Mouse (Mus musculus): Measurements from ENCODE around the gene Olfr889. TPM values are rescaled to one million over a fixed set of nuclear protein-coding genes. Genes with fewer than 3 reads are reported as not detected.

The Olfr889 gene
- polyA plus RNA-seq (2015; fragmentation: Nextera tagmentation; extraction: Ambion mirVana): 0.08 and 0.11 TPM in 2 replicates

GRCm38 (mm10) chr9:38114898-38115297 lies at the start of gene Olfr889:
Olfr889 (plus strand) TSS chr9:38115198.

GRCm38 (mm10) chr9:38083772-38084171 lies 31.2 kb upstream of the Olfr889 start, which contains the start of gene Olfr887:
Olfr887 (plus strand) TSS chr9:38084072.

DNA sequence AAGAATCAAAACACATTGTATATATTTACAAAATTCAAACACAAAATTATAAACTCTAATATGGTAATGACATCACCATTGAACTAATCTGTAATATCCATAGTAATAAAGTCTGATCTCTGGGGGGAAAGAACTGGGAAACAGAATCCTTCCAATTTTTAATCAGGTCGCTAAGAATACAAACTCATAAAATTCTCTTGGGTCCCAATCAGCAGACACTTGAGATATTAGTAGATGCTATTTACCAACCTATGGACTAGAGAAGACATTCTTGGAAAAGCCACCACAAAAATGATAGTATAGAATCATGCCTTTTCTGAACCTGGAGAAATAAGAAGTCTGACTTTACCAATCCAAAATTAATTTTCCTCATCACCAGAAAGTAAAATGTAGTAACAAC lies 7.2 kb upstream of the Olfr889 start, which contains the start of gene Olfr888:
Olfr888 (plus strand) TSS at position 301 of the 400 bp plus-strand sequence.

GRCm38 (mm10) chr9:38142217-38142616 lies 27.2 kb downstream of the Olfr889 start, which contains the start of gene Olfr890:
Olfr890 (plus strand) TSS chr9:38142517.

Other genes starting within 250 kb of the Olfr889 start
- gene Olfr145, start 218.5 kb upstream of the Olfr889 start, polyA plus RNA-seq (2015; fragmentation: Nextera tagmentation; extraction: Ambion mirVana): not detected in 2 replicates
- gene Olfr878, start 197.4 kb upstream of the Olfr889 start, polyA plus RNA-seq (2015; fragmentation: Nextera tagmentation; extraction: Ambion mirVana): not detected in 2 replicates
- not detected in 2 replicates for gene Olfr881, start 123.4 kb upstream of the Olfr889 start, polyA plus RNA-seq (2015; fragmentation: Nextera tagmentation; extraction: Ambion mirVana)
- not detected in 2 replicates for gene Olfr883, start 89.4 kb upstream of the Olfr889 start, polyA plus RNA-seq (2015; fragmentation: Nextera tagmentation; extraction: Ambion mirVana)
- gene Olfr884, start 68.6 kb upstream of the Olfr889 start, polyA plus RNA-seq (2015; fragmentation: Nextera tagmentation; extraction: Ambion mirVana): not detected in 2 replicates
- gene Olfr885, start 53.9 kb upstream of the Olfr889 start, polyA plus RNA-seq (2015; fragmentation: Nextera tagmentation; extraction: Ambion mirVana): not detected in 2 replicates
- not detected in 2 replicates for gene Olfr887, start 31.1 kb upstream of the Olfr889 start, polyA plus RNA-seq (2015; fragmentation: Nextera tagmentation; extraction: Ambion mirVana)
- not detected in 2 replicates for gene Olfr888, start 7.1 kb upstream of the Olfr889 start, polyA plus RNA-seq (2015; fragmentation: Nextera tagmentation; extraction: Ambion mirVana)
- gene Olfr890, start 27.3 kb downstream of the Olfr889 start, polyA plus RNA-seq (2015; fragmentation: Nextera tagmentation; extraction: Ambion mirVana): not detected in 2 replicates
- not detected in 2 replicates for gene Olfr891, start 65.6 kb downstream of the Olfr889 start, polyA plus RNA-seq (2015; fragmentation: Nextera tagmentation; extraction: Ambion mirVana)
- not detected in 2 replicates for gene Olfr893, start 93.2 kb downstream of the Olfr889 start, polyA plus RNA-seq (2015; fragmentation: Nextera tagmentation; extraction: Ambion mirVana)
- gene Olfr894, start 102.9 kb downstream of the Olfr889 start, polyA plus RNA-seq (2015; fragmentation: Nextera tagmentation; extraction: Ambion mirVana): not detected in 2 replicates
- gene Olfr143, start 137.6 kb downstream of the Olfr889 start, polyA plus RNA-seq (2015; fragmentation: Nextera tagmentation; extraction: Ambion mirVana): not detected in 2 replicates
- gene Olfr895, start 152.7 kb downstream of the Olfr889 start, polyA plus RNA-seq (2015; fragmentation: Nextera tagmentation; extraction: Ambion mirVana): not detected in 2 replicates
- gene Olfr896-ps1, start 175.9 kb downstream of the Olfr889 start, polyA plus RNA-seq (2015; fragmentation: Nextera tagmentation; extraction: Ambion mirVana): not detected in 2 replicates
- gene Olfr25, start 213.9 kb downstream of the Olfr889 start, polyA plus RNA-seq (2015; fragmentation: Nextera tagmentation; extraction: Ambion mirVana): not detected in 2 replicates
- gene Olfr898, start 233.2 kb downstream of the Olfr889 start, polyA plus RNA-seq (2015; fragmentation: Nextera tagmentation; extraction: Ambion mirVana): not detected in 2 replicates